Mouse (Mus musculus) CH12.LX (cell line): Measurements from ENCODE around the gene Gm4881. TPM values are rescaled to one million over a fixed set of nuclear protein-coding genes. Genes with fewer than 3 reads are reported as not detected.

Source experiments
- DNase-seq: peaks from one replicate; pipeline ENCODE4 v3.0.0-alpha.2; 2013; ENCODE audit errors: extremely low read depth
- H3K27ac ChIP-seq: 2 replicates; pipeline ENCODE4 v1.5.1; 2012; ENCODE audit warnings: low read depth, mild to moderate bottlenecking, control low read depth, moderate library complexity; ENCODE audit not compliant: insufficient read depth
- H3K27me3 ChIP-seq: replicated peaks from 2 replicates; pipeline ENCODE3; 2012; ENCODE audit warnings: inconsistent platforms
- H3K36me3 ChIP-seq, 2 experiments: replicated peaks in 1 of 2; 2 replicates each; pipeline versions ENCODE3 to v1.6.1; 2012; ENCODE audit warnings: inconsistent platforms in 1 of 2, low read length in 1 of 2, mild to moderate bottlenecking in 1 of 2, mixed read lengths in 1 of 2, moderate library complexity in 1 of 2; ENCODE audit not compliant: control insufficient read depth in 1 of 2, insufficient read depth in 1 of 2
- H3K4me1 ChIP-seq, 2 experiments: 2 replicates each; pipeline ENCODE4 v1.6.1; 2012; ENCODE audit warnings: inconsistent platforms in 1 of 2, moderate library complexity in 1 of 2; ENCODE audit not compliant: insufficient read depth in 2 of 2, control insufficient read depth in 1 of 2
- H3K4me2 ChIP-seq: 2 replicates; pipeline ENCODE4 v1.6.1; 2012; ENCODE audit warnings: low read depth, mild to moderate bottlenecking, control low read depth; ENCODE audit not compliant: poor library complexity, insufficient read depth, severe bottlenecking
- H3K4me3 ChIP-seq, 3 experiments: fragments of 150-350 bp in 1 of 3; sonication (generic) in 1 of 3; replicated peaks in 1 of 3; 2 replicates each; pipeline versions ENCODE3 to v1.5.1; 2011 to 2012; ENCODE audit warnings: low read depth in 2 of 3, low read length in 2 of 3, mild to moderate bottlenecking in 2 of 3, moderate library complexity in 2 of 3, control low read depth in 1 of 3, improper control_type of control experiment in 1 of 3, inconsistent platforms in 1 of 3, mixed read lengths in 1 of 3; ENCODE audit not compliant: poor library complexity in 1 of 3
- H3K79me2 ChIP-seq: replicated peaks from 2 replicates; pipeline ENCODE4 v1.6.1; 2012; ENCODE audit warnings: mild to moderate bottlenecking, moderate library complexity; ENCODE audit not compliant: control insufficient read depth, poor library complexity, insufficient read depth, severe bottlenecking; ENCODE audit errors: extremely low read depth
- H3K9ac ChIP-seq: 2 replicates; pipeline ENCODE4 v1.6.1; 2012; ENCODE audit warnings: low read depth, mild to moderate bottlenecking, control low read depth, moderate library complexity; ENCODE audit not compliant: insufficient read depth
- H3K9me3 ChIP-seq: replicated peaks from 2 replicates; pipeline ENCODE3; 2012; ENCODE audit warnings: low read length, inconsistent platforms, mixed read lengths
- BHLHE40 ChIP-seq: IDR thresholded peaks from 2 replicates; pipeline ENCODE4 v1.6.1; 2011; ENCODE audit warnings: mild to moderate bottlenecking, low read depth, low read length, improper control_type of control experiment
- E2F4 ChIP-seq: IDR thresholded peaks from 2 replicates; pipeline ENCODE4 v1.6.1; 2011; ENCODE audit warnings: low read depth, low read length, improper control_type of control experiment; ENCODE audit not compliant: insufficient replicate concordance
- ELF1 ChIP-seq: IDR thresholded peaks from 2 replicates; pipeline ENCODE4 v1.6.1; 2014; ENCODE audit warnings: low read depth, mild to moderate bottlenecking, inconsistent platforms, low read length, improper control_type of control experiment
- ETS1 ChIP-seq: conservative IDR thresholded peaks from 2 replicates; pipeline ENCODE4 v1.6.1; 2012; ENCODE audit warnings: low read depth, mild to moderate bottlenecking, inconsistent platforms, low read length, improper control_type of control experiment, moderate library complexity
- GABPA ChIP-seq: IDR thresholded peaks from 2 replicates; pipeline ENCODE4 v1.6.1; 2012; ENCODE audit warnings: low read depth, low read length, improper control_type of control experiment, inconsistent platforms; ENCODE audit not compliant: insufficient replicate concordance
- HCFC1 ChIP-seq: IDR thresholded peaks from 2 replicates; pipeline ENCODE4 v1.6.1; 2012; ENCODE audit warnings: low read depth, mild to moderate bottlenecking, inconsistent platforms, low read length, improper control_type of control experiment
- JUND ChIP-seq: conservative IDR thresholded peaks from 2 replicates; pipeline ENCODE4 v1.6.1; 2011; ENCODE audit warnings: low read depth, low read length, improper control_type of control experiment
- MAFK ChIP-seq: IDR thresholded peaks from 2 replicates; pipeline ENCODE4 v1.6.1; 2011; ENCODE audit warnings: low read length, improper control_type of control experiment; ENCODE audit not compliant: insufficient replicate concordance
- NELFE ChIP-seq: IDR thresholded peaks from 2 replicates; pipeline ENCODE4 v1.6.1; 2011; ENCODE audit warnings: low read depth, low read length, improper control_type of control experiment
- PAX5 ChIP-seq: IDR thresholded peaks from 2 replicates; pipeline ENCODE4 v1.6.1; 2012; ENCODE audit warnings: low read length, inconsistent platforms, mixed read lengths
- POLR2AphosphoS2 ChIP-seq: IDR thresholded peaks from 2 replicates; pipeline ENCODE4 v1.6.1; 2011; ENCODE audit warnings: low read depth, low read length, improper control_type of control experiment
- ZC3H11A ChIP-seq: IDR thresholded peaks from 2 replicates; pipeline ENCODE4 v1.6.1; 2012; ENCODE audit warnings: low read depth, mild to moderate bottlenecking, inconsistent platforms, low read length, improper control_type of control experiment
- dilution Hi-C: fragments of 300-500 bp; cut with MboI; formaldehyde crosslinking; loops from 2 replicates; pipeline ENCODE4 v1.14.3; 2020; ENCODE audit warnings: low sequenced_read_pairs; ENCODE audit not compliant: extremely low pct_unique_long_range_greater_than_20kb, extremely low pct_ligation_motif_present
- in situ Hi-C: fragments of 300-500 bp; cut with MboI; formaldehyde crosslinking; loops from 3 replicates; pipeline ENCODE4 v1.14.3; 2019; ENCODE audit warnings: low sequenced_read_pairs, low pct_ligation_motif_present, low pct_unique_long_range_greater_than_20kb, mixed read lengths
- polyA plus RNA-seq: library from polyadenylated mRNA; unstranded; fragments of >175 nt; gene quantifications from 2 replicates; pipeline ENCODE4 v1.2.1, GENCODE M21; 2012; ENCODE audit warnings: low read depth; ENCODE audit not compliant: insufficient read length
- total RNA-seq, 2 experiments: library from RNA; depleted of rRNA; stranded (reverse); fragments of 300-350 nt in 1 of 2; fragments of >200 nt in 1 of 2; gene quantifications; 2 replicates each; pipeline ENCODE4 v1.2.3; 2012 to 2014

Gene Gm4881
- total and polyA plus RNA-seq, 3 experiments, result not detected

GRCm38 (mm10) chr7:24882416-24883199 is 61.7 kb downstream of the Gm4881 start:
- Histone ChIP-seq H3K9ac (no peak overlapping the region), H3K36me3 (peaks cover 22 to 28% of the 10 kb centered on the region in 2 experiments), H3K27ac (no peak overlapping the region), H3K4me2 (no peak overlapping the region), H3K9me3 (no peaks in the 10 kb centered on the region), H3K27me3 (no peaks in the 10 kb centered on the region), H3K79me2 (peaks cover 32% of the 10 kb centered on the region), H3K4me1 (peaks cover 0 to 7% of the 10 kb centered on the region in 2 experiments; a peak in 2 of 4 replicates), H3K4me3 (no peak overlapping the region)
- dilution Hi-C loops (no loop called here), in situ Hi-C loops (loop anchor here (5.0 kb wide), 1 partner anchor 35 kb away; no protein-coding TSS in a partner anchor)
- no peak for DNase-seq
- TF ChIP-seq JUND (no peak), BHLHE40 (no peak), MAFK (no peak), E2F4 (no peak), ZC3H11A (no peak), ETS1 (no peak), GABPA (no peak), POLR2AphosphoS2 (no peak), ELF1 (no peak), PAX5 (no peak)

GRCm38 (mm10) chr7:24879620-24880019 is 64.7 kb downstream of the Gm4881 start:
- dilution Hi-C loops (no loop called here), in situ Hi-C loops (loop anchor here (5.0 kb wide), 1 partner anchor 32 kb away; no protein-coding TSS in a partner anchor)
- Histone ChIP-seq H3K4me2 (no peak overlapping the region), H3K9me3 (no peaks in the 10 kb centered on the region), H3K27ac (no peak overlapping the region), H3K4me1 (no peaks in the 10 kb centered on the region; a peak in 1 of 4 replicates), H3K4me3 (no peak overlapping the region), H3K79me2 (peaks cover 2% of the 10 kb centered on the region), H3K27me3 (peaks cover 4% of the 10 kb centered on the region), H3K36me3 (no peaks in the 10 kb centered on the region), H3K9ac (no peak overlapping the region)
- TF ChIP-seq MAFK (no peak), NELFE (no peak), HCFC1 (no peak)
- no peak for DNase-seq

- Histone ChIP-seq H3K9ac (no peak overlapping the region), H3K4me2 (no peak overlapping the region), H3K36me3 (no peaks in the 10 kb centered on the region), H3K9me3 (no peaks in the 10 kb centered on the region), H3K27ac (no peak overlapping the region), H3K4me3 (no peak overlapping the region), H3K4me1 (peaks cover 2% of the 10 kb centered on the region in 2 experiments; a peak in 1 of 4 replicates), H3K27me3 (peaks cover 7% of the 10 kb centered on the region), H3K79me2 (no peaks in the 10 kb centered on the region)
- in situ Hi-C loops, result no loop called here
- dilution Hi-C loops, result no loop called here
- TF ChIP-seq NELFE, result no peak
- DNase-seq, result no peak
Measured at GRCm38 (mm10) chr7:24877588-24877987, 66.7 kb downstream of the Gm4881 start.

Other genes with a start within 250 kb of the Gm4881 start
- gene BC049730, start 235.3 kb downstream of the Gm4881 start, total RNA-seq (2012; rRNA removed), result not detected in 2 replicates
- gene BC049730, start 235.3 kb downstream of the Gm4881 start, total RNA-seq (2014; rRNA removed), result not detected in 2 replicates
- not detected in 2 replicates for gene BC049730, start 235.3 kb downstream of the Gm4881 start, polyA plus RNA-seq
- gene Gm4763, start 217.6 kb downstream of the Gm4881 start, total RNA-seq (2012; rRNA removed), result not detected in 2 replicates
- not detected in 2 replicates for gene Gm4763, start 217.6 kb downstream of the Gm4881 start, total RNA-seq (2014; rRNA removed)
- gene Gm4763, start 217.6 kb downstream of the Gm4881 start, polyA plus RNA-seq, result not detected in 2 replicates
- not detected in 2 replicates for gene Cd177, start 184.2 kb downstream of the Gm4881 start, total RNA-seq (2012; rRNA removed)
- gene Cd177, start 184.2 kb downstream of the Gm4881 start, total RNA-seq (2014; rRNA removed), result not detected in 2 replicates
- gene Cd177, start 184.2 kb downstream of the Gm4881 start, polyA plus RNA-seq, result not detected in 2 replicates
- gene Ceacam10, start 167.3 kb downstream of the Gm4881 start, total RNA-seq (2012; rRNA removed), result 0.17 TPM in 1 of 2 replicates, not detected in the other
- not detected in 2 replicates for gene Ceacam10, start 167.3 kb downstream of the Gm4881 start, total RNA-seq (2014; rRNA removed)
- not detected in 2 replicates for gene Ceacam10, start 167.3 kb downstream of the Gm4881 start, polyA plus RNA-seq
- gene Gm9844, start 82.3 kb downstream of the Gm4881 start, total RNA-seq (2012; rRNA removed), result 1.3 and 1.4 TPM in 2 replicates
- 19.9 and 25.1 TPM in 2 replicates for gene Gm9844, start 82.3 kb downstream of the Gm4881 start, total RNA-seq (2014; rRNA removed)
- gene Gm9844, start 82.3 kb downstream of the Gm4881 start, polyA plus RNA-seq, result 4.7 and 10.2 TPM in 2 replicates
- not detected in 2 replicates for gene Lypd4, start 74.6 kb downstream of the Gm4881 start, total RNA-seq (2012; rRNA removed)
- not detected in 2 replicates for gene Lypd4, start 74.6 kb downstream of the Gm4881 start, total RNA-seq (2014; rRNA removed)
- not detected in 2 replicates for gene Lypd4, start 74.6 kb downstream of the Gm4881 start, polyA plus RNA-seq
- gene Dmrtc2, start 74.4 kb downstream of the Gm4881 start, total RNA-seq (2012; rRNA removed), result not detected in 2 replicates
- gene Dmrtc2, start 74.4 kb downstream of the Gm4881 start, total RNA-seq (2014; rRNA removed), result not detected in 2 replicates
- gene Dmrtc2, start 74.4 kb downstream of the Gm4881 start, polyA plus RNA-seq, result not detected in 2 replicates
- gene Rps19, start 60.1 kb downstream of the Gm4881 start, total RNA-seq (2012; rRNA removed), result 4,140 and 4,169 TPM in 2 replicates
- 2,094 and 2,149 TPM in 2 replicates for gene Rps19, start 60.1 kb downstream of the Gm4881 start, total RNA-seq (2014; rRNA removed)
- 1,720 and 1,739 TPM in 2 replicates for gene Rps19, start 60.1 kb downstream of the Gm4881 start, polyA plus RNA-seq
- 71.3 and 75.2 TPM in 2 replicates for gene Cd79a, start 47.1 kb downstream of the Gm4881 start, total RNA-seq (2012; rRNA removed)
- gene Cd79a, start 47.1 kb downstream of the Gm4881 start, total RNA-seq (2014; rRNA removed), result 46.6 and 51.8 TPM in 2 replicates
- 313 and 422 TPM in 2 replicates for gene Cd79a, start 47.1 kb downstream of the Gm4881 start, polyA plus RNA-seq
- 37.8 and 40.2 TPM in 2 replicates for gene Arhgef1, start 41.6 kb downstream of the Gm4881 start, total RNA-seq (2012; rRNA removed)
- 14.6 and 17.8 TPM in 2 replicates for gene Arhgef1, start 41.6 kb downstream of the Gm4881 start, total RNA-seq (2014; rRNA removed)
- gene Arhgef1, start 41.6 kb downstream of the Gm4881 start, polyA plus RNA-seq, result 128 and 134 TPM in 2 replicates
- 89.0 and 135 TPM in 2 replicates for gene Rabac1, start 28.3 kb upstream of the Gm4881 start, total RNA-seq (2012; rRNA removed)
- gene Rabac1, start 28.3 kb upstream of the Gm4881 start, total RNA-seq (2014; rRNA removed), result 64.4 and 70.5 TPM in 2 replicates
- gene Rabac1, start 28.3 kb upstream of the Gm4881 start, polyA plus RNA-seq, result 37.3 and 44.6 TPM in 2 replicates
- gene Atp1a3, start 61.5 kb upstream of the Gm4881 start, total RNA-seq (2012; rRNA removed), result 0.08 and 0.17 TPM in 2 replicates
- gene Atp1a3, start 61.5 kb upstream of the Gm4881 start, total RNA-seq (2014; rRNA removed), result not detected in 2 replicates
- gene Atp1a3, start 61.5 kb upstream of the Gm4881 start, polyA plus RNA-seq, result 0.15 and 0.24 TPM in 2 replicates
- 0.88 and 2.1 TPM in 2 replicates for gene Grik5, start 127.9 kb upstream of the Gm4881 start, total RNA-seq (2012; rRNA removed)
- 0.80 and 1.0 TPM in 2 replicates for gene Grik5, start 127.9 kb upstream of the Gm4881 start, total RNA-seq (2014; rRNA removed)
- 1.5 and 2.0 TPM in 2 replicates for gene Grik5, start 127.9 kb upstream of the Gm4881 start, polyA plus RNA-seq
- gene Zfp574, start 128.1 kb upstream of the Gm4881 start, total RNA-seq (2012; rRNA removed), result 11.2 and 11.8 TPM in 2 replicates
- gene Zfp574, start 128.1 kb upstream of the Gm4881 start, total RNA-seq (2014; rRNA removed), result 2.8 and 3.4 TPM in 2 replicates
- 11.9 and 13.3 TPM in 2 replicates for gene Zfp574, start 128.1 kb upstream of the Gm4881 start, polyA plus RNA-seq
- 28.2 and 46.1 TPM in 2 replicates for gene Pou2f2, start 235.2 kb upstream of the Gm4881 start, total RNA-seq (2012; rRNA removed)
- 7.3 and 8.9 TPM in 2 replicates for gene Pou2f2, start 235.2 kb upstream of the Gm4881 start, total RNA-seq (2014; rRNA removed)
- 72.1 and 102 TPM in 2 replicates for gene Pou2f2, start 235.2 kb upstream of the Gm4881 start, polyA plus RNA-seq